Mouse (Mus musculus) C2C12 (cell line): Measurements from ENCODE around the gene Haus4. TPM values are rescaled to one million over a fixed set of nuclear protein-coding genes. Genes with fewer than 3 reads are reported as not detected.
A peak's percentile ranks its signal among the peaks of the same experiment; 100 is the strongest.

Source experiments
- H3K27me3 ChIP-seq: one replicate; pipeline ENCODE4 v1.6.1; 2011; ENCODE audit not compliant: control insufficient read depth, insufficient read depth, insufficient read length
- H3K36me3 ChIP-seq: one replicate; pipeline ENCODE4 v1.6.1; 2011; ENCODE audit not compliant: control insufficient read depth, insufficient read depth
- H3K4me3 ChIP-seq: one replicate; pipeline ENCODE4 v1.5.1; 2011; ENCODE audit warnings: mild to moderate bottlenecking, control low read depth; ENCODE audit not compliant: poor library complexity, insufficient read depth, severe bottlenecking
- H3K79me2 ChIP-seq: one replicate; pipeline ENCODE4 v1.6.1; 2011; ENCODE audit not compliant: control insufficient read depth, insufficient read depth
- H3K79me3 ChIP-seq: one replicate; pipeline ENCODE4 v1.6.1; 2011; ENCODE audit warnings: low read depth, control low read depth
- H3ac ChIP-seq: one replicate; pipeline ENCODE3; 2011; ENCODE audit warnings: low read depth; ENCODE audit not compliant: control insufficient read depth, insufficient read length
- CEBPB ChIP-seq: IDR thresholded peaks from one replicate; pipeline ENCODE4 v1.6.1; 2011; ENCODE audit warnings: low read depth, mild to moderate bottlenecking, control low read depth, moderate library complexity
- CTCF ChIP-seq: IDR thresholded peaks from one replicate; pipeline ENCODE4 v1.5.1; 2011; ENCODE audit not compliant: control insufficient read depth, insufficient read depth, insufficient read length
- FOSL1 ChIP-seq: IDR thresholded peaks from one replicate; pipeline ENCODE4 v1.8.0; 2011; ENCODE audit warnings: mild to moderate bottlenecking, low read length; ENCODE audit not compliant: poor library complexity, insufficient read depth, severe bottlenecking
- MAX ChIP-seq: IDR thresholded peaks from one replicate; pipeline ENCODE4 v1.6.1; 2011; ENCODE audit warnings: mild to moderate bottlenecking, control low read depth
- MYOD1 ChIP-seq: IDR thresholded peaks from one replicate; pipeline ENCODE4 v1.6.1; 2011; ENCODE audit warnings: low read depth; ENCODE audit not compliant: control insufficient read depth, insufficient read length
- MYOG ChIP-seq: IDR thresholded peaks from one replicate; pipeline ENCODE4 v1.6.1; 2011; ENCODE audit not compliant: control insufficient read depth, insufficient read length; ENCODE audit errors: extremely low read depth
- USF1 ChIP-seq: IDR thresholded peaks from one replicate; pipeline ENCODE4 v1.6.1; 2011; ENCODE audit warnings: low read depth, mild to moderate bottlenecking, control low read depth, moderate library complexity
- polyA plus RNA-seq: library from polyadenylated mRNA; unstranded; fragments of >200 nt; fragmentation: generic; extraction: Trizol; gene quantifications from one replicate; pipeline ENCODE4 v1.2.1, GENCODE M21; 2012; ENCODE audit warnings: missing spikeins

Gene Haus4
- polyA plus RNA-seq, 1 experiment, result 30.0 TPM

DNA sequence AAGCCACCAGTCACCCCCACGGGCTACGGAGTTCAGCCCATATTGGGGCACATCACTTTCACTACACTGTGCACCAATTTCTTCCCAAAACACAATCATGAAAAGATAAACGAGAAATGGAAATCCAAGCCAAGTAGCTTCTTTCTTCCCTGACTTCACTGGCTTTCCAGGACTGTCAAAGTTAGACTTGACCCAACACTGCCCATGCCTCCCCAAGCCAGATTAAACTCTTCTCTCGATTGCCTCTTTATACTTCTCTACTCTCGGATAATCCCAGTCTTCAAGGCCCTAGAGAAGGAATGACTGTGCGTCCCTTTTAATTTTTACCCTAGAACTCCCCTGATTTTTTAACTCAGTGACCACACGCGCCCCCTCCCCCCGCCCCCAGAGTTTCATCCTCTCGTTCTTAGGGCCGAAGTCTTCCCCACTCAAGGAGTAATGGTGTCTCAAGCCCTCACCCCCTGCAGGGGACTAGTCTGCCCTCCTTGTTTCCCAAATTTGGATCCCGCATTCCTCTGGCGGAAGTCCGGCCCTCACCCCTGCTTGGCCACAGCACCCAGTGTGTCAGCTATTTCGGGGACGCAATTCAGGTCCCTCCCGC is 37.6 kb downstream of the Haus4 start:
- Histone ChIP-seq H3K36me3 (peaks cover 35% of the 10 kb centered on the region), H3K27me3 (no peaks in the 10 kb centered on the region), H3K79me2 (peaks cover 39% of the 10 kb centered on the region), H3K79me3 (peaks cover 24% of the 10 kb centered on the region), H3K4me3 (peak overlapping the region; percentile 66), H3ac (peak overlapping the region; percentile 88)
- TF ChIP-seq MYOD1, result no peak
- TF ChIP-seq CEBPB, result no peak
- no peak for TF ChIP-seq MAX
- no peak for TF ChIP-seq USF1
- no peak for TF ChIP-seq MYOG
- TF ChIP-seq CTCF, result no peak
- no peak for TF ChIP-seq FOSL1

- H3K79me2 ChIP-seq, result peaks cover 16% of the 10 kb centered on the region
- no peaks in the 10 kb centered on the region for H3K27me3 ChIP-seq
- no peak overlapping the region for H3K4me3 ChIP-seq
- H3K36me3 ChIP-seq, result peaks cover 82% of the 10 kb centered on the region
- no peak overlapping the region for H3ac ChIP-seq
- H3K79me3 ChIP-seq, result peaks cover 7% of the 10 kb centered on the region
- TF ChIP-seq MAX, result no peak
- TF ChIP-seq FOSL1, result no peak
- TF ChIP-seq CTCF, result no peak
- no peak for TF ChIP-seq MYOD1
- TF ChIP-seq MYOG, result no peak
- TF ChIP-seq USF1, result no peak
- no peak for TF ChIP-seq CEBPB
Observed at GRCm38 (mm10) chr14:54509774-54510173, 44.6 kb downstream of the Haus4 start.

GRCm38 (mm10) chr14:54503092-54503491 is 51.3 kb downstream of the Haus4 start:
- TF ChIP-seq CTCF, result no peak
- no peak for TF ChIP-seq MAX
- TF ChIP-seq FOSL1, result no peak
- no peak for TF ChIP-seq CEBPB
- TF ChIP-seq MYOG, result no peak
- no peak for TF ChIP-seq MYOD1
- no peak for TF ChIP-seq USF1
- Histone ChIP-seq H3K27me3 (no peaks in the 10 kb centered on the region), H3K4me3 (no peak overlapping the region)

GRCm38 (mm10) chr14:54501365-54501764 is 53.1 kb downstream of the Haus4 start:
- no peaks in the 10 kb centered on the region for H3K79me2 ChIP-seq
- no peak overlapping the region for H3K4me3 ChIP-seq
- no peak overlapping the region for H3ac ChIP-seq
- H3K36me3 ChIP-seq, result peaks cover 2% of the 10 kb centered on the region
- TF ChIP-seq CEBPB (no peak), USF1 (no peak), MYOD1 (peak; percentile 63), FOSL1 (no peak), CTCF (no peak), MYOG (no peak), MAX (no peak)
- H3K79me3 ChIP-seq, result no peaks in the 10 kb centered on the region
- H3K27me3 ChIP-seq, result no peaks in the 10 kb centered on the region

More at GRCm38 (mm10) chr14:54503092-54503491, 51.3 kb downstream of the Haus4 start:
- no peaks in the 10 kb centered on the region for H3K79me3 ChIP-seq
- no peaks in the 10 kb centered on the region for H3K79me2 ChIP-seq
- peaks cover 17% of the 10 kb centered on the region for H3K36me3 ChIP-seq
- no peak overlapping the region for H3ac ChIP-seq

GRCm38 (mm10) chr14:54499330-54499729 is 55.1 kb downstream of the Haus4 start:
- no peak overlapping the region for H3ac ChIP-seq
- no peaks in the 10 kb centered on the region for H3K27me3 ChIP-seq
- H3K79me3 ChIP-seq, result no peaks in the 10 kb centered on the region
- H3K4me3 ChIP-seq, result no peak overlapping the region
- TF ChIP-seq CEBPB, result no peak
- no peaks in the 10 kb centered on the region for H3K36me3 ChIP-seq
- no peaks in the 10 kb centered on the region for H3K79me2 ChIP-seq

DNA sequence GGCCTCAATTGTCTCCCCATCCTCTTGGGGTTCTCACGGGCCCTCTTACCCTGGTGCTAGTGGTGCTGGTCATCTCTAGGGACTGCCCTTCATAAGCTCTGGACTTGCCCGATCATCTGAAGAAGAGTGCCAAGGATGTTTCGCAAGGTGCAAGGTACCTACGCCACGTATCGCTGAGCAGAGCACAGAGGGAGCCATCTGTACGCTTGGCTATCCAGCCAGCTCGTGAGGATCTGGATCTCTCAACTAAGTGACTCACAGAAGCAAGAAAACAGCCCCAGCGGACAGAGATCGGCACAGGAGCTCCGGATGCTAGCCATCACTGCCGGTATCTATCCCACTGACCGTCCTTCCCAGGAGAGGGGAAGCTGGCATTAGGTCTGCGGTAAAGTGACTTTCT is 57.7 kb downstream of the Haus4 start:
- H3K36me3 ChIP-seq, result no peaks in the 10 kb centered on the region
- H3K27me3 ChIP-seq, result no peaks in the 10 kb centered on the region
- H3ac ChIP-seq, result no peak overlapping the region
- H3K4me3 ChIP-seq, result no peak overlapping the region
- H3K79me3 ChIP-seq, result no peaks in the 10 kb centered on the region
- TF ChIP-seq CEBPB (no peak), MYOD1 (no peak), FOSL1 (no peak), USF1 (no peak), MYOG (no peak), CTCF (no peak), MAX (no peak)
- no peaks in the 10 kb centered on the region for H3K79me2 ChIP-seq
